Mouse (Mus musculus): ENCODE data around the gene Trpm7.

DNA sequence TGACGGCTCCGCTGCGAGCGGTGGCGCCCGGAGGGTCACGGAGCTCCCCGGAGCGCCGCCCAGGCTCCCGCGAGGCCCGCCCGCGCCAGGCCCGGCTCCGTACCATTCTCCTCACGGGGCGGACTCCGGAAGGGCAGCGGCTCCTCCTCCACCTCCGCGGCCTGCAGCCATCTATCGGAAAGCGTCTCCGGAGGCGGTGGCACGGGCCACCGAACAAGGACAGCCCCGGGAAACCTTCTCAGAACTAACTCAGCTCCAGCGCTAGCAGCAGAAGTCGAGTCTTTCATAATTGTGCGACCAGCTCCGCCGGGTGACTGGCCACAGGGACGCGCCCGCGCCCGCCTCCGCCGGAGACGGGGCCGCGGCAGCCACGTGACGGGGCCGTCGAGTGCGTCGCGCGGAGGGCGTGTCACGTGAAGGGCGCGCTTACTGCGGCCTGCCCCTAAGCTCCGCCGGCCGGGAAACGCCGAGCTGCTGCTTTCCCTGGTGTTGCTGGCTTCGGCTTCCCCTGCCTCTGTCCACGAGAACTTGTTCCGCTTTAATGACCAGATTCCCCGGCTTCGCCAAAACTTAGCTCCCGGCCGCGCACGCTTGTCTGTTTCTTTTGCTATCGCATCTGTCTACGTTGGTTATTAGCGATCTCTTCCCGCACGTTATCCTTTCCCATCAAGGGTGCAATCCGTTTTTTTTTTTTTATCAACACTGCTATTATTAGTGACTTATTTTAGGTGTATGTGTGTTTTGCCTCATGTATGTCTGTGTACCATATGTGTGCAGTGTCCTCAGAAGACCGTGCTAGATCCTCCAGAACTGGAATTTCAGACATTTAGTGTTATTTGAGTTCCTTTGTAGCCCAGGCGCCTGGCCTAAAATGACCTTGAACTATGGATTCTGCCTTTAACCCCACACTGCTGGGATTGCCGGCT, at the start of gene Trpm7:
- TF ChIP-seq GATA1 (IDR thresholded peaks at IDR 0.05; ENCODE audit: borderline replicate concordance, low read length) (no peak), FLI1 (IDR thresholded peaks at IDR 0.05; ENCODE audit: low read length) (no peak)
